Mouse (Mus musculus) heart, postnatal 25 days (tissue): ENCODE results near the gene Sh3pxd2a. TPM values are rescaled to one million over a fixed set of nuclear protein-coding genes. Genes with fewer than 3 reads are reported as not detected.

Experiments used
- DNase-seq: peaks from one replicate; pipeline ENCODE4 v3.0.0; 2022; ENCODE audit warnings: low spot score
- intact Hi-C: fragments of 180-260 bp; cut with DNase I; formaldehyde crosslinking; loops from one replicate; pipeline ENCODE4 v1.15.1; 2025
- total RNA-seq, 2 experiments: library from RNA; stranded (reverse); gene quantifications; 2 replicates each; pipeline ENCODE4 v1.2.3; 2021

Gene Sh3pxd2a
- total RNA-seq, 2 experiments from 2014 or later, result 63.5 to 63.6 TPM

GRCm38 (mm10) chr19:47327896-47328882 is 136.0 kb downstream of the Sh3pxd2a start:
- DNase-seq, result no peak
- intact Hi-C loops, result no loop called here

- intact Hi-C loops, result no loop called here
- no peak for DNase-seq
These were observed 138.3 kb downstream of the Sh3pxd2a start for GRCm38 (mm10) chr19:47325881-47326280.

- DNase-seq, result no peak
- intact Hi-C loops, result no loop called here
These were observed 140.9 kb downstream of the Sh3pxd2a start for GRCm38 (mm10) chr19:47323096-47323849.

GRCm38 (mm10) chr19:47320331-47320668 is 143.9 kb downstream of the Sh3pxd2a start:
- DNase-seq, result peak; percentile 68
- intact Hi-C loops, result no loop called here

- intact Hi-C loops, result no loop called here
- DNase-seq, result no peak
These were observed 144.5 kb downstream of the Sh3pxd2a start for GRCm38 (mm10) chr19:47319521-47320330.

- DNase-seq, result no peak
- intact Hi-C loops, result no loop called here
These were observed 145.1 kb downstream of the Sh3pxd2a start for GRCm38 (mm10) chr19:47319061-47319460.

GRCm38 (mm10) chr19:47317063-47317938 is 146.9 kb downstream of the Sh3pxd2a start:
- intact Hi-C loops, result no loop called here
- DNase-seq, result no peak

GRCm38 (mm10) chr19:47316288-47317062 is 147.7 kb downstream of the Sh3pxd2a start:
- DNase-seq, result no peak
- intact Hi-C loops, result no loop called here

- intact Hi-C loops, result loop anchor here (2.0 kb wide), 2 partner anchors 21 to 35 kb away; no protein-coding TSS in a partner anchor
- no peak for DNase-seq
These were observed 148.3 kb downstream of the Sh3pxd2a start for GRCm38 (mm10) chr19:47315917-47316265.

GRCm38 (mm10) chr19:47315091-47315916 is 148.9 kb downstream of the Sh3pxd2a start:
- DNase-seq, result no peak
- intact Hi-C loops, result loop anchor here (2.0 kb wide), 2 partner anchors 21 to 35 kb away; no protein-coding TSS in a partner anchor

- DNase-seq, result peak; percentile 82
- intact Hi-C loops, result loop anchor here (2.0 kb wide), 2 partner anchors 20 to 34 kb away; no protein-coding TSS in a partner anchor
These were observed 149.9 kb downstream of the Sh3pxd2a start for GRCm38 (mm10) chr19:47314076-47314941.

GRCm38 (mm10) chr19:47313387-47314075 is 150.7 kb downstream of the Sh3pxd2a start:
- DNase-seq, result no peak
- intact Hi-C loops, result loop anchor here (2.0 kb wide), 2 partner anchors 19 to 33 kb away; no protein-coding TSS in a partner anchor

- no peak for DNase-seq
- intact Hi-C loops, result no loop called here
These were observed 153.0 kb downstream of the Sh3pxd2a start for GRCm38 (mm10) chr19:47311162-47311561.

GRCm38 (mm10) chr19:47309824-47310223 is 154.4 kb downstream of the Sh3pxd2a start:
- no peak for DNase-seq
- intact Hi-C loops, result no loop called here

GRCm38 (mm10) chr19:47306917-47307315 is 157.3 kb downstream of the Sh3pxd2a start:
- DNase-seq, result no peak
- intact Hi-C loops, result no loop called here
